Mouse (Mus musculus): Measurements from ENCODE around the gene Egfem1. TPM values are rescaled to one million over a fixed set of nuclear protein-coding genes. Genes with fewer than 3 reads are reported as not detected.

Gene Egfem1
- total RNA-seq, 2 experiments from 2014 or later: 28.9 to 35.3 TPM

DNA sequence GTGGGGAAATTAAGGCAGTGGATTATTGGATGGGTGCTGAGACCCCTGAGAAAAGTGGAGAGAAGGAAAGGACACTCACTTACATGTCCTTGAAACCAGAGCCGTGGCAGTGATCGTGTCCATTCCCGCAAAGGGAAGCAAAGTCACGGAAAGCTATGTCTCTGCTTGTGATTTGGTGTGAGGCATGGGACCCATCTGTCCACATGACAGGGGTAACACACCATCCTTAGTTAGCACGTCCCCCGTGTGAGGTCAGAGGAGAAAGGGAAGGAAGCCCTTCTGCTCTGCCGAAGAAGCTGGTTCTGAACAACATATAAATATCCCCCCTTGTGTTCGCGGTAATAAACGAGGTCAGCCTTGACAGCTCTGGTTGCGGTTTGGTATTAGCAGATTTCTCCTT is 52.7 kb downstream of the Egfem1 start:
- peak in 1 of 2 experiments; percentile 7 for DNase-seq (ENCODE audit: low spot score in 2 of 2)

DNA sequence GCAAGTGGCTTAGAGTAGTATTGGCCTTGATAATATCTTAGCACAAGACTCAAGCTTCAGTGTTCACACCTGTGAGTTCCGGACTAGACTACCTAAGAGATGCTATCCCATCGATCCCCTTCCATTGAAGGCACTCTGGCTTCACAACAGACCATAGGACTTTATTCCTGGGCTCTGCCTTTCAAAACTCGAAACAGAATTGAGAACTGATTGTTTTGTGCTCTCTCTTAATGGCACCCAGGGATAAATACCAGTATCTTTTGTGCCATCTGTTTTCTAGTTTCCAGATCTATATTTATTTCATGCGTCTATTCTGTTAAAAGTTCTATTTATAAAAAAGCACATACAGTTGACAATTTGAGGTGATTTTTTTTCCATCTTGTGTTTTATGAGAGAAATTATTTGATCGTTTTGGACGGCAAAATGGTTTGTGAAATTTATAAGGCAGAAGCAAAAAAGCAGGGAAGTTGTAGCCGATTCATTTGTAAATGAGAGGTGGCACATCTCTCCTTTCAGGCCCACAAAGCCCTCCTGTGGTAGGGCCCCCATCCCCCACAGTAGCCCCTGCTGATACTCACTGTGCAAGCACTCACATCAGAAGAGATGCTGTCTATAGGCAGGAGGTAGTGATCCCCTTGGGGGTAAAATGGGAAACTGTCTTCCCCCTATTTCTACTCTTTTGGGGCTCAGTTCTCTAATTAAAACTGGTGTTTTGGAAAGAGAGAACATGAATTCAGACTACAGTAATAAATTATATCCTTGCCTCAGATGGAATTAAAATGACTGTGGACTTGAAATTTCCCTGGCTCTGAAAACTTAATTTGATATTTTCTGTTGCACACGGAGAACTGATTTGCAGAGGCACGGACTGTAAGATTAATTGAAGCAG is 53.6 kb downstream of the Egfem1 start:
- DNase-seq (ENCODE audit: low spot score in 2 of 2): peak in 1 of 2 experiments; percentile 61

DNA sequence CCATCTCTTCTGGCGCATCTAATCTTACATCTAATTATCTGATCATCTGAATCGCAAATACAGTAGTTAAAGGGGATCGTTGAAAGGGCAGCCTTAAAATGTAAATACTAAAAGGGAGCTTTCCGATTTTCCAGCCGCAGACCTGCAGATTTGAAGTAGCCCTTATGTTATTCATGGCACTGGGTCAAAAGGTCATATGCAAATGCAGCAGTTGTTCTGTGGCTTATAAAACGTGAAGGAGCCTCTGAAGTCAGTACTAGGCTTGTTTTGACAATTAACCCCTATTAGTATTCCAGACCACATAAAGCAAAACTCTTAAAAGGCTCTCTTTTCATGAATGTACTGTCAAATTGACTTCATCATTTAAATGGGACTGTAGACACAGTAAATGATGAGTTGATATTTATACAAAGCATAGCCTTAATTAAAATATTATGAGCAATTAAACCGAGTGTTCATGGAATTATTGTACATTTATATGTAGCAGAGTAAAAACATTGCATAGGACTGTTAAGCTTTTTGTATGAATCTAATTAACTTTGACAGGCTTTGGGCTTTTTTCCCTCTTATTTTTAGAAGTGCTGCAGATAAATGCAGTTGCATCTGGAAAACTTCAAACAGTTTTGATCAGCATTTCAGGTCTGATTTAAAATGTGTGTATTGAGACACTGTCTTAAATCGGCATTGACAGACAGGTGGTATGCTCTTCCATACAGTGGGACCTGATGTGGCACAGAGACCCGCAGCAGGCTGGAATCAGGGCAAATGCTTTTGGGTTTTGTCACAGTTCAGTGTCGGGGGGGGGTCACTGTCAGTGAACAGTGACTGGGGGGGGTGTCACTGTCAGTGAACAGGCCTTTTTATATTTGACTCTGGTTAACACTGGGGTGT is 54.5 kb downstream of the Egfem1 start:
- no peak for DNase-seq (ENCODE audit: low spot score in 2 of 2)

DNA sequence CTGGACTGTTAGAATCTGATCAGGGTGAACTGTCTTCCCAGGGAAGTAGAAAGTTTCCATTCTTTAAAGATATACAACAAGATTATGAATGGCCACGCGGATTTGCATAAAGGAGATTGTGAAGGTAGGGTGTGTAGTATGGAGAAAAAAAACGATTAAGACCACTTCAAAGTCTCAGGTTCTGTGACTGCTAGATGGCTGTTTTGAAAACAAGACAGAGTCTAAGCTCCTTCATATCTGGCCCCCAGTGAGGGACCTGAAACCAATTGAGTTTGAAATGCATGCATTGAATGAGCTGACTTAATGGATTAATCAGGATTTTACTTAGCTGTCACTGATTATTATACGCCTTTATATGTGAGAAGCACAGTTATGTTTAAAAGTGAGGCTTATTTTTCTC is 86.6 kb downstream of the Egfem1 start:
- DNase-seq (ENCODE audit: low spot score in 2 of 2): no peak

DNA sequence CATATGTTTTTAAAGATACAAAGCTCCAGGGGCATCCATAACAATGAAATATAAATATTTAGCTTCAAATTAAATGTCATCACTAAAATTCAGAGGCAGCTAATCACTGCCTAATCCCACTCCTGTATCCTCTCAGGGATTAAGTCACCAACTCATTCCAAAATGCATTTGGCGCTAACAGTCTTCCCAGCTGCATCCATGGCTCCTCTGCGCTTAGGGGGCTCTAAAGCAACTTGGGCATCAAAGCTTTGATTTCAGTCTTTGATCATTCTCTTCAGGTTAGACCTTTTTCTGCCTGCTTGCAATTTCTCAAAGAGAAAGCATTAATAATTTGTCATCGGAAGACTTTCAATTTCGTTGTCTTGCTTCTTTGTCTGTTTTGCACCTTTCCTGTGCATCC is 87.2 kb downstream of the Egfem1 start:
- DNase-seq (ENCODE audit: low spot score in 2 of 2): no peak

DNA sequence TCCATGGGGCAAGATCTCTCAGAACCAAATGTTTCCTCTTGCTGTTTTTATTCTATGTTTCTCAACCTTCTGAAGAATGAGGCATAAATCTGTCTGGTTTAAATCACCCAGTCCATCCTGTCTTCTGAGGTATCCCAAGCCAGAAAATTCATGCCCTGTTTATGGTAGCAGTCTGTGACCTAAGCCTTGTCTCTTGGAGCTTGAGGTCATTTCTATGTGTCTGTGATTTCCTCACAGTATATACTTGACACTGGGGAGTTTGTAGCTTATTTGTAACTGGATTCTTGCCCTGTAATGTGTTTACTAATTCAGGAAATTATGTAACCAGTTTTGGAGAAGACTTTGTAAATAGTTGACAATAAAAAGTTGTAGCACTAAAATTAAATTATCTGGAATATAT is 95.2 kb downstream of the Egfem1 start:
- no peak for DNase-seq (ENCODE audit: low spot score in 2 of 2)

DNA sequence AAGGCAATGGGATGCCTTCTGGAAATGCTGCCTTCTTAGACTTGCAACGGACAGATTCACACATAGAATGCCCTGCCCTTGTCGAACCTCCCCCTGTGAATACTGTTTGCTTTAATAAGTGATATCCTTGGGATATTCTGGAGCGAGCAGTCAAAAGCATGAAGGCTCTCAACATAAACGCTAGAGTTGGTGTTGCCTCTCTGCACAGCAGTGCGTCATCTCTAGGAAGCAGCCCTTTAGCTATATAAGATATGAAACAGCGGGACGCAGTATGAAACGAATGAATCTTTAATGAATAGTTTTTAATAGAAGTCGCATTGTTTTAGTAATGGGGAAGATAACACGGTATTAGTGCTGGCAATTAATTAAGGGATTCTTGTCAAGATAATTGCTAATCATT is 101.2 kb downstream of the Egfem1 start:
- DNase-seq (ENCODE audit: low spot score in 2 of 2): no peak

DNA sequence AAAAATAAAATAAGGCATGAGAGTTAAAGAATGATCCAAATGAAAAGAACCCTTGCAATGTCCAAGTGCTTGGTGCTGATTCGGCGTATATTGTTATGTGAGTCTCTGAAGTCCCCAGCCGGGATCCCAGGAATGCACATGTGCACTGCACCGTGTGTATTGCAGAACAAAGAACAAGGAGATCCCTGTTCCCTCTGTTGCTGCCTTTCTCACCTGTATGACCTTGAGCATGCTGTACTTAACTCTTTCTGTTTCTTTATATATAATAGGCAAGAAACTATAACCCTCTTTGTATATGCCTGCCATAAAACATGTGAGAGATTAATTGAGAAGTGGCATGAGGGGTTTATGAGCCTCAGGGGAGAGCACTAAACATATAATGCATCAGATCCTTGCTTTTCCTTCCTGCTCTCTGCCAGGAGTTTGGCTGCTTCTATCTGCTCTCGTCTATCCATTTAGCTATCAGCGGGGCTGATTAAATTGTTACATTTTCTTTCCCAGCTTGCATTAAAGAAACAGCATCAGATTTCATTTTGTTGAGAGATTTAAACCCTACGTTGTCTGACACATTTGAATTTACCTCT is 101.9 kb downstream of the Egfem1 start:
- no peak for DNase-seq (ENCODE audit: low spot score in 2 of 2)

DNA sequence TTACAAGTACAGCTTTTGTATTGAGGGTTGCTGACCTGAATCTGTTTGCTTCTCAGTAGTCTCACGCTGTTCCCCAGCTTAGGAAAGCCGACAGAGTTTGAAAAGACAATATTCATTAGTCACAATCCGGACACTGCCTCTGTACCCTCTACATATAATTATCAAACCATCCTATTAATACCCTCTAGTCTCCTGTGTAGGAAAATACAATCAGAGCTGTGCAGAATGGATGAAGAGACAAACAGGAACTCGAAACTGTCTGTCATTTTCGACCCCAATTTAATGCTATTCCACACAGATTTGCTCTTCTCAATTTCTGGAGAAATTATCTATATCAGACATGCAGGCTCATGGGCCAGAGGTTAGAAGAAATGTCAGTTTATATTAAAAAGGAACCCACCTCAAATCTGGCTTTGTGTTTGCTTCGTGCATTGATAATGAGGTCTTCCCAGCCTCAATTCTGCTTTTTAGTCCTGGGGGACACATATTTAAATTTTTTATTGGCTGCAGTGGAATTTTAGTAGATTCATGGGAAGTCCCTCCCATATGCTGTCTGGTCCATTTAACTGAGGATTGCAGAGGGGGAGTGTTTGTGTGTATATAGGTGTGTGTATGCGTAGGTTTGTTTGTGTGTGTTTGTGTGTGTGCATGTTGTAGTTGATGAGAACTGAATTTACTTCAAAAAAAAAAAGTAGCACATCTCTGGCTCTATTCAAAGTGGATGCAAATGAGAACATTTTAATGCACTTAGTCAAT is 102.8 kb downstream of the Egfem1 start:
- DNase-seq (ENCODE audit: low spot score in 2 of 2): no peak

DNA sequence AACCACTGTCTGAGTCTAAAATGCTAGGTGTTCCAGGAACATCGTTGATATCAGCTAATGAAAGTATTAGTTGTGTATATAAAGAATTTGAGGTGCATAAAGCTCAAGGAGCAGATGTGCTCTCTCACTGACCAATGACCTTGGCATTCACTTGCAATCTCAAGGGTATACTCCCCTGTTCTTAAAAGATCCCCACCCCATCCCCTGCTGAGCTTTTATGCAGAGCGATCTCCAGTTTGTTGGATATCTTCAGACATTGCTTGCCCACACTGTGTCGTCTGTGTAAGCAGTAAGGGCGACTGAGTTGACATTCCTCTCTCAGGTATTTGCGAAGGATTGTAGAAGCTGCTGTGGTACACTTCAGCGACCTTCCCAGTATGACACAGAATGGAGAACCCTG is 108.4 kb downstream of the Egfem1 start:
- DNase-seq (ENCODE audit: low spot score in 2 of 2): no peak

DNA sequence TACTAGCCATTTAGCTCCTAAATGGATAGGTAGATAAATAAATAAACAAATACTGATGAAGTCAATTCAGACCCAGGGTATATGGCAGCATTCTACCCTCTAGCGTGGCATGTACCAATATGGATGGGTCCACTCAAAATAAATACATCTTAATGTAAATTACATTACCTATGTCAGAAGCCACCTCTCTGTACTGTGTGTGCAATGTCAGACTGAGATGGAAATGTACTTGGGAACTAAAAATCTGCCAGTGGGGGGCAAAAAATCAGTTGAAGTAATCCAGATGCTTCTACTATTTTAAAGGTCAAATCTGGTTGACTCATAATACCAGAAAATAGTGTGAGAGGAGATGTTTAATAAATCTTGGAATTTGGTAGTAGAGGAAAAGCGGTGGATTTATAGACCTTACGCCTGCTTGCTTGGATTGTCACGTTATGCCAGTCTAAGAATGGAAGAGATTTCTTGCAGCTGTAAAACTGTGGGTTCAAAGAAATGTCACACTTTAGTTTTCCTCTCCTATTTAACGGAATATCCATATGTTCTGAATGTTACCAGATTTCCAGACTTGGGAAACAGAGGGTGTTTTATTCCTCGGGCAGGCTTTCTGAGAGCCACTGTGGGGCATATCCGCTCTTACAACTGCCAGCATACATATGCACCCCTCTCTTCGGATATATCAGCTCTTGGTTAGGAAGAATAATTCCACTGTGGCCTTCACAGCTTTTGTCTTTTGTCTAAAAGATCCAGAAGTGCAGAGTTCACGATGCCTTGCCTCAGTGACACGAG is 116.1 kb downstream of the Egfem1 start:
- DNase-seq (ENCODE audit: low spot score in 2 of 2): no peak

DNA sequence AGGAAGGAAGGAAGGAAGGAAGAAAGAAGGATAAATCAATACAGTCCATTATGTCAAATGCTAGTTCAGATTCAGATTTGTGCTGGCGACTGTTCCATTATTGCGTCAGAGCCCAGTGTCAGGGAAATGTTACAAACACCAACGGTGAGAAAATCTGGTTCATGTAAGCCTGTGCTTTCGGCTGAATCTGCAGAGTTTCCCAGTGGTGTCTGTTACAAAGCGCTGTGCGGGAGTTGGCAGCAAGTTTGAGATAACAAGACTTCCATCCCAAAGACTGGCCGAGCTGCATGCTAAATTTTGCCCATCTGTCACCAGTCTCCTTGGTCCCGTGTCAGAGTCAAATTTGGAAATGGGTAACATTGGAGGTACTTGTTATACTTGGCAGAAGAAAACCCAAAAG is 118.8 kb downstream of the Egfem1 start:
- DNase-seq (ENCODE audit: low spot score in 2 of 2): no peak

DNA sequence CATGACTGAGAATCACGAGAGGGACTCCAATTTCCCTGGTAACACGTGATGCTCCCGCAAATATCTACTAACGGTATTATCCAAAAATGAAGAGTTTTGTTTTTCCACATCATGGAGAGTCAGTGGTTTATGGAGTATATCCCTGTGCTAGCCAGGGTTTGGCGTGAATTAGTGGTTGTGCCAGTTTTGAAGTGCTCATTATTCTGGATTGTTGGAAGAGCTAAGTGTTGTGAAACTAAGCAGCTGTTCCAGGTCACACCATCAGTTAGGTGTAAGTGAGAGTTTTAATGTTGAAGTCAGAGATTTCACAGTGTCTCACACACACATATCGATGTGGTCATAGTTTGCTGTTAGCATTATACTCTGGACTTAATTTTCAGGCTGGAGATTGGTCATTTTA is 120.7 kb downstream of the Egfem1 start:
- DNase-seq (ENCODE audit: low spot score in 2 of 2): no peak

DNA sequence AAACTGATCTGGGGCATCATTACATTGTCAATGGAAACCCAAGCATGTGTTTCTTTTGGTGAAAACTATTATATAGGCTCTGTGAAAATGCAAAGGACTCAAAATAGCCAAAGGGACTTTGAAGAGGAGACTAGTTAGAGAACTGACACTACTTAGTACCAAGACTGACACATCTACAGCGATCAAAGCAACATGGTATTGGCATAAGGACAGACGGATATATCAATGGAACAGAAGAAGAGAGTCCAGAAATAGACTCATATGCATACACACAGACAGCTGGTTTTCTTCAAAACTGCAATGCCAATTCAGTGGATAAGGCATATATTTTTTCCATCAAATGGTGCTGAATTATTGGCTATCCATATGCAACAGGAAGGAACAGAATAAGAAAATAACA is 140.6 kb downstream of the Egfem1 start:
- no peak for DNase-seq (ENCODE audit: low spot score in 2 of 2)

DNA sequence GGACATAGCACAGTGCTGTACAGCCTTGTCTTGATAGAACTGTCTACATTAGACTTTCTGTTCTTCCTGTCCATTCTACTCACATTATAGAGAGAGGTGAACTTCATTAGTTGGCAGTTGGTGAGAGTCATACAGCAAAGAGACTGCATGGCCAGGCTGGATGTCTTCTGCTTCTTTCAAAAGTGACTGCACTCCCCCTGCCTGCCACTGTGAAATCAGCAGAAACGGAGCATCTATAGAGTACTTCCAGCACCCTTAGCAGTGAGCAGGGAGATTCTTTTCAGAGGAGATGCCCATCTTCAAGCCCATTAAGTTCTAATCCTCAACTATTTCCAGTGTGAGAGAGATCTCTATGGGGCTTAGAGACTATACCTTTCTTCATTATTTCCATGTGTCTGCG is 147.9 kb downstream of the Egfem1 start:
- DNase-seq (ENCODE audit: low spot score in 2 of 2): no peak

DNA sequence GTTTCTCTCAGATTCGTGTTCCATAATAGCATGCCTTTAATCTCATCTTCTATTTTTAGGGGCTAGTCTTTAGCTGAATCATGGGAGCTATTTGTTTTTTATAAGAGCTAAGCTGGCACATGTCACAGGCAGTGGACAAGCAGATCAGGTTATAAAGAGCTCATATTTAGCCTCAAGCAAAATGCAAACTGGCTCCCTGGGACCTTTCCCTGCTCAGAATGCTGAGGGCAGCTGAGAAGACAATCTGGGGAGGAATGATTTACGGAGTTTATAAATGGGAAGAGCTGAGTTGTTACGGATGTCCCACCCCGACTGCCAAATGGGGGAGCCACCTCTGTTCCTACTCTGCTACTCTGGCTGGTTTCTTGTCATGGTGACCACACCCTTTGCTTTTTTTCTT is 153.7 kb downstream of the Egfem1 start:
- no peak for DNase-seq (ENCODE audit: low spot score in 2 of 2)

DNA sequence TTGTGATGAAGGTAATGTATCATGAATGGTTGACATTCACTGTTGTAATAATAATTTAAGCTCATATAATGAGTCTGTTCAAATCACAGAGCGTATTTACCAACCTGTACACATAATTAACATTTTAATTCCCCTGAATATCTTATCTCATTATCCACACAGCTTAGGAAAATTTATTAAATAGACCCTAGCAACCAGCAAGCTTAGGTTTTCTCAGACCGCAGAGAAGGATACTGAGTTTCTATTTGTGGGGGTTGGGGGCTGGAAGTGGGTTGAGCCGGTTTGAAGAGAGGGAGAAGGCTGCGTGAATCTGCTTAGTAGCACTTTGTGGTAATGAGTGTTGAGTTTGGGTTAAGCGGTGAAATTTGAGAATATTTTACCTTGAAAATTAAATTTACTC is 154.7 kb downstream of the Egfem1 start:
- DNase-seq (ENCODE audit: low spot score in 2 of 2): no peak

DNA sequence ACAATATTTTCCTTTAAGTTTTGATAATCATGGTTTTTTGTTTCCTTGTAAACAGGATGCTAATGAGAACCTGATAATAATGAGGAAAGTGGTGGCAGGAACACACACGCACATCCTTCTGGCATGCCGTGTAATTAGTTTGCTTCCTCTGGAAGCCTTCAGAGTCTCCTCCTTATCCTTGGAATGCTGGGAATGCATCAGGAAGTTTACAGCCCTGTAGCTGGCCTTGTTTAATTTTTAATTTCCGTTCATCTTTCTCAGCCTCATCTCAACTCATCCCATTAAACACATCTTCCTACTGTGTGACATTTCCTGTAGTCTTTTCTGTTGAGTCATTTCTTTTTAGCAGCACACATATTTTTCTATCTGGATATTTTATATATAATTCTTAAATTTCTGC is 161.8 kb downstream of the Egfem1 start:
- DNase-seq (ENCODE audit: low spot score in 2 of 2): no peak

DNA sequence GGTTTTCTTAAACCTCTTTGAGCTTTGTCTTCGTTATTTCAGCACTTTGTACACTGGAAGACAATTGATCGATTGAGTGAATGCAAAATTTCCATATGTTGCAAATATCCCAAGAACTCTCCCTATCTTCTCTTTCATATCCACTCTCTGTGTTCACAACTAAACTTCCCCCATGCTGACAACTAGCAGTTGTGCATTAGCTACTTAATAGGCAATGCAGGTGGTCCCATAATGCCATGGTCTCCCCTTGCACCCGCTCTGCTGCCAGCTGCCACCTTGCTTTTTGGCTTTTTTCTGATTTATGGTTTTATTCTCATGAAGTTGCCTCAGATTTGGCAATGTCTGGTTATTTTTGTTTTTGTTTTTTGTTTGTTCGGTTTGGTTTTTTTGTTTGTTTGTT is 209.8 kb downstream of the Egfem1 start:
- DNase-seq (ENCODE audit: low spot score in 2 of 2): no peak

DNA sequence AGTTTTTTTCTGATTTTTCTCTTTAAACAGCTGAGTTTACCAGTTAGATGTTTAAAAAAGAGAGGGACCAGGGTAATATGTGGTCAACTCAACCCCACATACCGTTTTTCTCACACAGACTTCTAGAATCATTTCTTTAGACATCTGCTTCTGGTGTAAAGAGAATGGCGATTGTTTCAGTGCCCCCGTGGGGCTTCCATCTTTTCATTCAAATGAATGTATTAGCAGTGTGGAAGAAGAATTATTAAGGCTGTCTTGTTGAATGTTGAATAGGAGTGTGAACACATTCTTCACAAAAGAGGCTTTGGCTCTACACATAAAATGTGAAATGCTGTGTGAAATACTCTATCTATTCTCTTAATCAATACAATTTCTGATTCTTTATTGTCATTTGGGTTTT is 210.4 kb downstream of the Egfem1 start:
- DNase-seq (ENCODE audit: low spot score in 2 of 2): no peak
